Mouse (Mus musculus) CD4-positive, CD25-positive, alpha-beta regulatory T cell, adult 2 months (primary cell): Measurements from ENCODE around the gene 4930467E23Rik.
A peak's percentile ranks its signal among the peaks of the same experiment; 100 is the strongest.
"Not testable (repeated sequence)": the region's sequence is repeated elsewhere in the genome, so short reads cannot be mapped to it uniquely, and the experiment has no call there.

Experiments
- DNase-seq: peaks from one replicate; pipeline ENCODE4 v3.0.0-alpha.2; 2012; ENCODE audit warnings: low read depth, low spot score

Gene 4930467E23Rik

GRCm38 (mm10) chr8:19781328-19782114, 52.1 kb downstream of the 4930467E23Rik start:
- DNase-seq, result not testable (repeated sequence)

DNA sequence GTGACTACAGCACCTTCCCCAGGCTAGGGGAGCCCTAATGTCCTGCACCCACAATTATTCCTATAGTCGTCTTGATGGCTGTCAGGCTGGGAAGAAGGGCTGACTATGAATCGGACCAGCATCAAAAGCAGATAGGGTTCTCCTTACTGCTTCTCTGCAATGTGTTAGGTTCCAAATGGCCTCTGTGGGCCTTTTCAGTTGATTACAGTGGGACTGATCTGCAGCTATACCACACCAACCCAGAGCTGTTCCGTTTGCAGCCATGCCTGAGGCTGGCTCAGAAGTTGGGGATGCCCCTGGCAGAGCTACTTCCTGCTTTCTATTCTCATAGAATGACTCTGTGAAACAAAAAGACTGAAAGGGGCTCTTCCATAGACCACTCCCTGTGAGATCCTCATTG, 53.4 kb downstream of the 4930467E23Rik start:
- peak; percentile 9 for DNase-seq

DNA sequence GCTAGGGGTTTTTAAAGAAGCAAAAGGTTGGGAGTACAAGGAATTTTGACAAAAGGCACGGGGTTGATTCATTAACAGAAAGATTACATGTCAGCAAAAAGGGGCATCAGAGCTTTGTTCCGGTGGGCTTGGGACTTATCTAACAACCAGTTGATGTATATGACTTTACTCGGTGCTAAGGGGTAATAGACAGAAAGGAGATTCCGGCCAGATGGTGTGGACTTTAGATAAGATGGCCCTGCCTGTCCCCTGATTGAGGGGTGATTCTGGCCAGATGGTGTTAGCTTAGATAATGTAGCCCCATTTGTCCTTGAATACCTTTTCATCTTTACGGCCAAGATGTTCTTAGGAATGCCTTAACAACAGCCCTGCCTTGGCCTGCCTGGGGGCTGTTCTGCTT, 54.5 kb downstream of the 4930467E23Rik start:
- DNase-seq, result not testable (repeated sequence)

- peak; percentile 94 for DNase-seq
Observed at GRCm38 (mm10) chr8:19784554-19785364, 55.4 kb downstream of the 4930467E23Rik start.

GRCm38 (mm10) chr8:19792696-19793095, 63.3 kb downstream of the 4930467E23Rik start:
- not testable (repeated sequence) for DNase-seq
